15 mouse cellular contexts compared by ENCODE assay signal in the genomic region with DNA sequence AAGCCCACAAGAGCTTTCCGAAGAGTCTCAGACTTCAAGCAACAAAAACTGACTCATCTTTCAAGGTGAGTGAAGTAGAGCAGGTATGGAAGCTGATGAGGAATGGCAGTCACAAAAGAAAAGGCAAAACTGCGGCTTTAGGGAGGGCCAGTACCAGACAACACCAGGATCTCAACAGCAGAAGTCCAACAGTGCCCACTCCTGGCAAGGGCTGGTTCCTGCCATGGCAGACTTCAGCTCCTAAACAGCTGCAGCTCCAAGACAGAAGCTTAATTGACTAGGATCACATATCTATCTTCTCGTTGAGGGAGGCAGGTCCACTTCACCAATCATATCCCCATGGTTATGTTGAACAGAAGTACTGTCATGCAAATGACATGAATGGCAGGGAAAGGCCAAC. TPM values are rescaled to one million over a fixed set of nuclear protein-coding genes. Genes with fewer than 3 reads are reported as not detected.
DNase-seq lines count a peak whose midpoint lies in the region; ATAC-seq and TF ChIP-seq lines count a peak whose summit lies in the region.
"Had no signal": no experiment of that assay in that cellular context is flagged by ENCODE, and none has a peak within 500 bp of the region (broad histone marks: within the 10 kb centered on the region; RNA-seq: fewer than 3 reads in every experiment).

No protein-coding gene starts in this region.

- no peaks in the 10 kb centered on the region for H3K27me3 ChIP-seq in testis, adult 2 months (ENCODE audit: control insufficient read depth, insufficient read depth, low read length)
- H3K27me3 ChIP-seq: heart, embryonic 15.5 days; limb, embryonic 13.5 days had no signal

- no peaks in the 10 kb centered on the region for H3K4me1 ChIP-seq in testis, adult 2 months (ENCODE audit: control insufficient read depth, insufficient read depth, low read length)
- H3K4me1 ChIP-seq: heart, embryonic 15.5 days; limb, embryonic 13.5 days; megakaryocyte, embryonic 14.5 days had no signal

- H3K36me3 ChIP-seq in testis, adult 2 months (ENCODE audit: control insufficient read depth, insufficient read depth, low read length): no peaks in the 10 kb centered on the region
- H3K36me3 ChIP-seq: G1E; heart, embryonic 15.5 days; limb, embryonic 13.5 days had no signal

- TF ChIP-seq POLR2A in testis, adult 2 months (IDR thresholded peaks at IDR 0.05; ENCODE audit: control insufficient read depth, low read depth, low read length): no peak

- peak; percentile 36; the same call in 1 of the 2 replicates for TF ChIP-seq CTCF in testis, adult 2 months (IDR thresholded peaks at IDR 0.05; ENCODE audit: control insufficient read depth, insufficient read depth, insufficient replicate concordance, low read depth, low read length)

- no peak for ATAC-seq in granulocyte monocyte progenitor cell, adult 5-6 weeks (replicated peaks; ENCODE audit: poor library complexity, severe bottlenecking)

- no peak overlapping the region for H3K27ac ChIP-seq in testis, adult 2 months (ENCODE audit: control insufficient read depth, insufficient read depth, low read depth, low read length)
- H3K27ac ChIP-seq: gastrocnemius, adult 2 months; heart, embryonic 15.5 days; limb, embryonic 13.5 days had no signal

- H3K4me3 ChIP-seq in testis, adult 2 months (ENCODE audit: control insufficient read depth, low read depth, low read length): no peak overlapping the region
- H3K4me3 ChIP-seq: gastrocnemius, adult 2 months; heart, embryonic 15.5 days; limb, embryonic 13.5 days; megakaryocyte, embryonic 14.5 days had no signal

- peak; percentile 21 for DNase-seq in layer of hippocampus, adult 11-12 months (ENCODE audit: low spot score)
- DNase-seq in layer of hippocampus, postnatal 36 days: no peak
- DNase-seq in testis, postnatal 14 days (ENCODE audit: low spot score): no peak
- peak; percentile 33 for DNase-seq in brain, adult 2 months (ENCODE audit: low read depth, low spot score)
- DNase-seq in gastrocnemius, postnatal 25 days: no peak
- DNase-seq: cerebellum, postnatal 36 days; gastrocnemius, adult 2 months; kidney, postnatal 36 days; thymus, postnatal 4 days had no signal

RNA-seq across cellular contexts. Expression of a gene that starts 45.3 kb away (rescaled TPM):
- total RNA-seq in layer of hippocampus, postnatal 36 days (2021): not detected
- polyA plus RNA-seq in testis, adult 2 months (2012; rRNA removed): not detected in 2 replicates
- not detected for total RNA-seq in gastrocnemius, postnatal 25 days (2021)
- not detected in 2 replicates for total RNA-seq in granulocyte monocyte progenitor cell, adult 5-6 weeks (2014; fragmentation: Nextera tagmentation)
- not detected in 2 replicates for total RNA-seq in granulocyte monocyte progenitor cell, adult 5-6 weeks (2017)
- total RNA-seq: gastrocnemius, adult 2 months had no signal
- polyA plus RNA-seq: G1E; heart, embryonic 15.5 days; limb, embryonic 13.5 days had no signal

Comparison
In these comparisons a context has a peak if more than half of its experiments do, and no peak if none do; other contexts are left out.
1. DNase-seq: peak in layer of hippocampus, adult 11-12 months (single experiment) and brain, adult 2 months (single experiment); none in layer of hippocampus, postnatal 36 days (0 of 2), testis, postnatal 14 days (single experiment) and gastrocnemius, postnatal 25 days (single experiment).